Mouse (Mus musculus) thymus, postnatal 10 days (tissue): ENCODE measurements around the gene Paics.
"Not testable (repeated sequence)": the region's sequence is repeated elsewhere in the genome, so short reads cannot be mapped to it uniquely, and the experiment has no call there.

Experiments used
- DNase-seq, 2 experiments: peaks; one replicate each; pipeline ENCODE4 v3.0.0; 2021; ENCODE audit warnings: low spot score in 2 of 2

Gene Paics

GRCm38 (mm10) chr5:76950343-76951105, 583 bp upstream of the Paics start:
- peak in 1 of 2 experiments; percentile 28 for DNase-seq

- DNase-seq: no peak
These were observed 1.3 kb downstream of the Paics start for GRCm38 (mm10) chr5:76952112-76953040.

- DNase-seq: no peak
These were observed 2.7 kb downstream of the Paics start for GRCm38 (mm10) chr5:76953794-76954193.

GRCm38 (mm10) chr5:76954271-76954900, 3.3 kb downstream of the Paics start:
- no peak for DNase-seq

GRCm38 (mm10) chr5:76955474-76955873, 4.4 kb downstream of the Paics start:
- DNase-seq: no peak

GRCm38 (mm10) chr5:76957954-76958353, 6.8 kb downstream of the Paics start:
- DNase-seq: no peak

- DNase-seq: no peak
These were observed 8.5 kb downstream of the Paics start for GRCm38 (mm10) chr5:76959587-76959986.

GRCm38 (mm10) chr5:76962545-76962944, 11.4 kb downstream of the Paics start:
- no peak for DNase-seq

GRCm38 (mm10) chr5:76964651-76965050, 13.5 kb downstream of the Paics start:
- no peak for DNase-seq

GRCm38 (mm10) chr5:76969250-76969649, 18.1 kb downstream of the Paics start:
- no peak for DNase-seq

- not testable (repeated sequence) for DNase-seq
These were observed 20.0 kb downstream of the Paics start for GRCm38 (mm10) chr5:76971115-76971514.

GRCm38 (mm10) chr5:76973488-76973887, 22.4 kb downstream of the Paics start:
- DNase-seq: no peak

GRCm38 (mm10) chr5:76974207-76974553, 23.1 kb downstream of the Paics start:
- DNase-seq: no peak

- DNase-seq: peak; percentile 74 to 89
These were observed 23.6 kb downstream of the Paics start, which contains the start of gene Srp72 for GRCm38 (mm10) chr5:76974554-76975285. TSS of gene Srp72 (plus strand) at chr5:76974683.

GRCm38 (mm10) chr5:76975736-76976135, 24.6 kb downstream of the Paics start:
- no peak for DNase-seq

GRCm38 (mm10) chr5:76984015-76984414, 32.9 kb downstream of the Paics start:
- no peak for DNase-seq

- no peak for DNase-seq
These were observed 39.7 kb downstream of the Paics start for GRCm38 (mm10) chr5:76990789-76991188.

GRCm38 (mm10) chr5:76993174-76993814, 42.2 kb downstream of the Paics start:
- no peak for DNase-seq

- no peak for DNase-seq
These were observed 47.3 kb downstream of the Paics start for GRCm38 (mm10) chr5:76998416-76998815.

- DNase-seq: no peak
These were observed 50.1 kb downstream of the Paics start for GRCm38 (mm10) chr5:77001192-77001591.
